8 mouse cellular contexts compared by ENCODE assay signal in genomic region chr3:37686751-37687150, GRCm38 (mm10). TPM values are rescaled to one million over a fixed set of nuclear protein-coding genes. Genes with fewer than 3 reads are reported as not detected.
DNase-seq lines count a peak whose midpoint lies in the region; ATAC-seq lines count a peak whose summit lies in the region.

No protein-coding gene starts in this region.

- H3K4me3 ChIP-seq in kidney, embryonic 15.5 days (replicated peaks) = peak overlapping the region; percentile 29
- peak overlapping the region; percentile 39 for H3K4me3 ChIP-seq in brown adipose tissue, adult 24 weeks (ENCODE audit: insufficient read depth, low read depth, low read length)
- H3K4me3 ChIP-seq in hindbrain, embryonic 13.5 days = peak overlapping the region; percentile 29
- peak overlapping the region; percentile 30 for H3K4me3 ChIP-seq in midbrain, embryonic 14.5 days (replicated peaks; ENCODE audit: low read depth, low read length)

- no peaks in the 10 kb centered on the region for H3K27me3 ChIP-seq in kidney, embryonic 15.5 days
- H3K27me3 ChIP-seq in hindbrain, embryonic 13.5 days = peaks cover 41% of the 10 kb centered on the region
- H3K27me3 ChIP-seq in midbrain, embryonic 14.5 days (ENCODE audit: control insufficient read depth, insufficient read depth, low read length) = peaks cover 4% of the 10 kb centered on the region; the same call in 1 of the 2 replicates

- H3K27ac ChIP-seq in kidney, embryonic 15.5 days = peak overlapping the region; percentile 48
- no peak overlapping the region for H3K27ac ChIP-seq in brown adipose tissue, adult 24 weeks (replicated peaks; ENCODE audit: low read depth, low read length)
- H3K27ac ChIP-seq in hindbrain, embryonic 13.5 days = no peak overlapping the region
- H3K27ac ChIP-seq in midbrain, embryonic 14.5 days (replicated peaks; ENCODE audit: low read depth, low read length) = no peak overlapping the region

- peak overlapping the region; percentile 56 for H3K4me2 ChIP-seq in kidney, embryonic 15.5 days
- H3K4me2 ChIP-seq in hindbrain, embryonic 13.5 days = peak overlapping the region; percentile 54
- H3K4me2 ChIP-seq in midbrain, embryonic 14.5 days (ENCODE audit: low read length) = peak overlapping the region; percentile 56

- no peaks in the 10 kb centered on the region for H3K9me3 ChIP-seq in kidney, embryonic 15.5 days (replicated peaks)
- H3K9me3 ChIP-seq in hindbrain, embryonic 13.5 days = no peaks in the 10 kb centered on the region
- no peaks in the 10 kb centered on the region for H3K9me3 ChIP-seq in midbrain, embryonic 14.5 days (ENCODE audit: control insufficient read depth, low read length)

- no peak overlapping the region for H3K9ac ChIP-seq in kidney, embryonic 15.5 days
- peak overlapping the region; percentile 49; the same call in 1 of the 2 replicates for H3K9ac ChIP-seq in hindbrain, embryonic 13.5 days
- H3K9ac ChIP-seq in midbrain, embryonic 14.5 days (replicated peaks; ENCODE audit: low read length) = peak overlapping the region; percentile 17; the same call in 1 of the 2 replicates

- no peaks in the 10 kb centered on the region for H3K36me3 ChIP-seq in kidney, embryonic 15.5 days
- H3K36me3 ChIP-seq in hindbrain, embryonic 13.5 days = no peaks in the 10 kb centered on the region
- no peaks in the 10 kb centered on the region for H3K36me3 ChIP-seq in midbrain, embryonic 14.5 days (ENCODE audit: control insufficient read depth, insufficient read depth, low read length)

- 29% methylated on average over 6 of the region's 6 CpGs for WGBS in kidney, embryonic 15.5 days
- WGBS in hindbrain, embryonic 13.5 days = 29% methylated on average over 6 of the region's 6 CpGs
- 23% methylated on average over 6 of the region's 6 CpGs for WGBS in midbrain, embryonic 14.5 days

- no peak for DNase-seq in kidney, adult 11 months
- no peak for DNase-seq in midbrain, embryonic 14.5 days
- no peak for DNase-seq in thymus, postnatal 14 days
- DNase-seq in urinary bladder, postnatal 14 days (ENCODE audit: low spot score) = no peak
- DNase-seq in adipocyte (ENCODE audit: low spot score) = no peak

- no peak for ATAC-seq in kidney, embryonic 15.5 days (replicated peaks; ENCODE audit: low FRiP score)
- ATAC-seq in hindbrain, embryonic 13.5 days (ENCODE audit: low FRiP score) = peak; percentile 17; the same call in 1 of the 2 replicates
- no peak for ATAC-seq in midbrain, embryonic 14.5 days (ENCODE audit: low FRiP score, low TSS enrichment)

- peaks cover 35% of the 10 kb centered on the region for H3K4me1 ChIP-seq in kidney, embryonic 15.5 days
- no peaks in the 10 kb centered on the region for H3K4me1 ChIP-seq in brown adipose tissue, adult 24 weeks (ENCODE audit: control insufficient read depth, insufficient read depth, insufficient read length, low read length)
- H3K4me1 ChIP-seq in hindbrain, embryonic 13.5 days (replicated peaks) = peaks cover 11% of the 10 kb centered on the region
- H3K4me1 ChIP-seq in midbrain, embryonic 14.5 days (ENCODE audit: control insufficient read depth, insufficient read depth, low read length) = peaks cover 6% of the 10 kb centered on the region; the same call in 1 of the 2 replicates

RNA-seq across cellular contexts. Expression of gene Gm5148, which starts 37.5 kb away (rescaled TPM):
- polyA plus RNA-seq in kidney, embryonic 15.5 days (2015; fragmentation: Nextera tagmentation; extraction: Ambion mirVana) = 8.1 and 8.2 TPM in 2 replicates
- 1.4 TPM in 1 of 2 replicates, not detected in the other for polyA plus RNA-seq in brown adipose tissue, adult 24 weeks (2012; ENCODE audit: insufficient read depth, insufficient read length, missing spikeins)
- polyA plus RNA-seq in hindbrain, embryonic 13.5 days (2015; fragmentation: Nextera tagmentation; extraction: Ambion mirVana) = 8.5 and 10.7 TPM in 2 replicates
- polyA plus RNA-seq in midbrain, embryonic 14.5 days (2014; fragmentation: Nextera tagmentation; extraction: Ambion mirVana) = 12.9 and 18.5 TPM in 2 replicates

RNA-seq across cellular contexts. Expression of gene Spry1, which starts 47.0 kb away (rescaled TPM):
- 36.2 and 38.7 TPM in 2 replicates for polyA plus RNA-seq in kidney, embryonic 15.5 days (2015; fragmentation: Nextera tagmentation; extraction: Ambion mirVana)
- polyA plus RNA-seq in brown adipose tissue, adult 24 weeks (2012; ENCODE audit: insufficient read depth, insufficient read length, missing spikeins) = 9.2 and 11.4 TPM in 2 replicates
- polyA plus RNA-seq in hindbrain, embryonic 13.5 days (2015; fragmentation: Nextera tagmentation; extraction: Ambion mirVana) = 4.4 and 5.7 TPM in 2 replicates
- polyA plus RNA-seq in midbrain, embryonic 14.5 days (2014; fragmentation: Nextera tagmentation; extraction: Ambion mirVana) = 7.1 and 7.2 TPM in 2 replicates
